Mouse (Mus musculus): ENCODE measurements around the gene Hoxd4. TPM values are rescaled to one million over a fixed set of nuclear protein-coding genes. Genes with fewer than 3 reads are reported as not detected.

The Hoxd4 gene
- polyA plus RNA-seq, 1 experiment from 2014 or later, result 0.82 TPM

DNA sequence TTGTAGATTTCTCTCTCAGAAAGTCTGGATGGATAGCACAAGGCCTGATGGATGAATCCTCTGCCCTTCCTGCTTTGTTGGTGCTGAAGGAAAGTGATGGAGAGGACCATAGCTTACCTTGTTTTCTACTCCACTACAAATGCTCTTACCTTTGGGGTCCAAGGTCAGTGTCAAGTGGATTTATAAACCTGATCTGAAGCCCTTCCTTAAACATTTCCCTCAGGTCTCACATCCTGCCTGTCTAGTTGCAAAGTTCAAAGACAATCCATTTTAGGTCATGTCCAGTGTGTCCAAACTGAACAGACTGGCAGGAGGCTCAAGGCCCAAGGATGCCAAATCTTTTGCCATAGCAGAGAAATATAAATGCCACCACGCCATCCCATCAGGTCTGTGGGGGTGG lies 40.1 kb downstream of the Hoxd4 start:
- Histone ChIP-seq H3K9me3 (ENCODE audit: control insufficient read depth, low read length) (no peaks in the 10 kb centered on the region), H3K4me3 (ENCODE audit: low read depth, low read length) (no peak overlapping the region), H3K27ac (replicated peaks; ENCODE audit: low read depth, low read length) (no peak overlapping the region), H3K4me2 (ENCODE audit: low read depth, low read length) (no peak overlapping the region), H3K9ac (ENCODE audit: low read depth, low read length) (no peak overlapping the region), H3K27me3 (replicated peaks; ENCODE audit: control insufficient read depth, insufficient read depth, low read length) (peaks cover 99% of the 10 kb centered on the region), H3K4me1 (ENCODE audit: control insufficient read depth, insufficient read depth, low read length) (peaks cover 17% of the 10 kb centered on the region; the same call in 1 of the 2 replicates), H3K36me3 (ENCODE audit: control insufficient read depth, insufficient read depth, low read length) (no peaks in the 10 kb centered on the region)
- ATAC-seq (ENCODE audit: low read depth), result no peak
- 69% methylated on average over 1 of the region's 1 CpGs for WGBS
- no peak for DNase-seq (ENCODE audit: low spot score)

DNA sequence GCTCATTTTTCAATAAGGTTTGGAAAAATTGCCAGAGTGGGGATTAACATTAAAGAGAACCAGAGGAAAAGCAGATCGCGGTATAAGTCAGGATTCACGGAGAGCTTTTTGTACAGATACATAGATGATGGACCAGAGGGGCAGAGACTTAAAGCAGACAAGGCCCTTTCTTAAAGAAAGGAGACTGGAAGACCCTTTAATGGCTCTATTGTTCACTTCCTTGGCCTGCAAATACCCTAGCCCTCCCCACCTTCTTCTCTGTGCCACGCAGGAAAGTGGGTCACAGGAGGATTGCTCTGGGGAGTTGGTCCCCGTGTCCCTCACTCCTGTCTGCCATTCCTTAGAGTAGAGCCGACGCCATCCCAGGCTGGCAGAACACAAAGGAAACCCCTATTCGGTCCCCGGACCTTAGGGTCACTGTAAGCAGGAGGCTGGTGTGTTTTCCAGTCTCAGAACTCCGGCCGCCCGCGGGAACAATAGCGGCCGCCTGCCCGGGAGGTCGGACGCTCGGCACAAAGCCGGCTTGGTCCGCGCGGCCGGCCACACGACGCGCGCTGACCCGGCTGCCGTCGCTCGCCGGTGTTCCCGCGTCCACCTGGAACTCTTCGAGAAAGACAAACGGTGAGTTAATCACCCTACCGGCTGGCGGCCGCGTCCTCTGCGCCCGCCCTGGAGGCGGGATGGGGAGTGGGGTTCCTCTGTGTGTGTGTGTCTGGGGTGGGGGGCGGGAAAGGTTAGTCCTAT lies 40.9 kb downstream of the Hoxd4 start:
- WGBS, result 4% methylated on average over 19 of the region's 45 CpGs

DNA sequence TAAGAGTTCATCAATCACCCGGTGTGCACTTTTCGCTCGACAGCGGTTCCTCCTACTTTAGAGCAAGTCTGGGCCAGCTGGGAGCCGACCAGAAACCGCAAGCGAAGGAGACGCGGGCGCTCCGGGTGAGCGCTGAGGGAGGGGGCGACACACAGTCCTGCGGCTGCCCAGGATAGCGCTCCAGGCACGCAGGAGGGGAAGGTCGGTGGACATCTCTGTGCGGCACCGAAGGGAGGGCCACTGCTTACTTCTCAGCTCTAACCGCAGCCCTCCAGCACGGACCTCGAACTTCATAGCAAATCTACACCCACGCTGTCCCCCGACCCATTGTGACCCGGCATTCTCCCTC lies 41.4 kb downstream of the Hoxd4 start:
- Histone ChIP-seq H3K9ac (ENCODE audit: low read depth, low read length) (peak overlapping the region; percentile 38; the same call in 1 of the 2 replicates), H3K27ac (replicated peaks; ENCODE audit: low read depth, low read length) (no peak overlapping the region)

More for the DNA sequence above, 40.9 kb downstream of the Hoxd4 start:
- ATAC-seq (ENCODE audit: low read depth) (peak; percentile 37; the same call in 1 of the 2 replicates), DNase-seq (ENCODE audit: low spot score) (no peak)
- H3K9ac ChIP-seq (ENCODE audit: low read depth, low read length), result peak overlapping the region; percentile 38; the same call in 1 of the 2 replicates
- peaks cover 98% of the 10 kb centered on the region for H3K27me3 ChIP-seq (replicated peaks; ENCODE audit: control insufficient read depth, insufficient read depth, low read length)
- no peak overlapping the region for H3K27ac ChIP-seq (replicated peaks; ENCODE audit: low read depth, low read length)
- peak overlapping the region; percentile 33 for H3K4me3 ChIP-seq (ENCODE audit: low read depth, low read length)
- H3K9me3 ChIP-seq (ENCODE audit: control insufficient read depth, low read length), result no peaks in the 10 kb centered on the region
- H3K4me2 ChIP-seq (ENCODE audit: low read depth, low read length), result peak overlapping the region; percentile 62
- H3K36me3 ChIP-seq (ENCODE audit: control insufficient read depth, insufficient read depth, low read length), result no peaks in the 10 kb centered on the region
- peaks cover 17% of the 10 kb centered on the region; the same call in 1 of the 2 replicates for H3K4me1 ChIP-seq (ENCODE audit: control insufficient read depth, insufficient read depth, low read length)

DNA sequence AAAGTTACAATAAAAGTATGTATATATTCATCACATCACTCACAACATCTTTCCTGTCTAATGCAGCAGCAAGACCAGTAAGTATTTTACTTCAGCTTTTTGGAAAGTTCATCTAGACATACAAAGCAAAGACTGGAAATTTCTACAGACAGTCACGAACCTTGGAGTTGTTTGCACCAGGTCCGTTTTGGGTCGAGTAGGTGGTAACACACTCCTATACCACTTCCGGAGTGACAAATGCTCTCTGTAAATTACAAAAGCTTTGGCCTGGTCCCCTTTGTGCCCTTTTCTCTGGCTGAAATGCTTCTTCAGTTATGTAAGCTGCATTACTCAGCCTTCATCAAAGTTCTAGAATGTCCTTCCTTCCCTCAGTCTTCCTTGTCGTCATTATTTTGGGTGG lies 42.0 kb downstream of the Hoxd4 start:
- H3K9me3 ChIP-seq (ENCODE audit: control insufficient read depth, low read length), result no peaks in the 10 kb centered on the region
- H3K4me2 ChIP-seq (ENCODE audit: low read depth, low read length), result no peak overlapping the region
- DNase-seq (ENCODE audit: low spot score) (no peak), ATAC-seq (ENCODE audit: low read depth) (no peak)
- no peak overlapping the region for H3K27ac ChIP-seq (replicated peaks; ENCODE audit: low read depth, low read length)
- H3K27me3 ChIP-seq (replicated peaks; ENCODE audit: control insufficient read depth, insufficient read depth, low read length), result peaks cover 98% of the 10 kb centered on the region
- H3K4me3 ChIP-seq (ENCODE audit: low read depth, low read length), result no peak overlapping the region
- WGBS, result 16% methylated on average over 5 of the region's 5 CpGs
- H3K36me3 ChIP-seq (ENCODE audit: control insufficient read depth, insufficient read depth, low read length), result no peaks in the 10 kb centered on the region
- no peak overlapping the region for H3K9ac ChIP-seq (ENCODE audit: low read depth, low read length)
- H3K4me1 ChIP-seq (ENCODE audit: control insufficient read depth, insufficient read depth, low read length), result peaks cover 17% of the 10 kb centered on the region; the same call in 1 of the 2 replicates

More for the DNA sequence above, 41.4 kb downstream of the Hoxd4 start:
- H3K4me3 ChIP-seq (ENCODE audit: low read depth, low read length), result peak overlapping the region; percentile 33
- ATAC-seq (ENCODE audit: low read depth) (0 out of 2 replicates have a peak, but pooled peaks have one; percentile 41), DNase-seq (ENCODE audit: low spot score) (no peak)
- H3K36me3 ChIP-seq (ENCODE audit: control insufficient read depth, insufficient read depth, low read length), result no peaks in the 10 kb centered on the region
- WGBS, result 3% methylated on average over 11 of the region's 25 CpGs
- H3K27me3 ChIP-seq (replicated peaks; ENCODE audit: control insufficient read depth, insufficient read depth, low read length), result peaks cover 98% of the 10 kb centered on the region
- H3K4me2 ChIP-seq (ENCODE audit: low read depth, low read length), result peak overlapping the region; percentile 62
- peaks cover 17% of the 10 kb centered on the region; the same call in 1 of the 2 replicates for H3K4me1 ChIP-seq (ENCODE audit: control insufficient read depth, insufficient read depth, low read length)
- H3K9me3 ChIP-seq (ENCODE audit: control insufficient read depth, low read length), result no peaks in the 10 kb centered on the region

DNA sequence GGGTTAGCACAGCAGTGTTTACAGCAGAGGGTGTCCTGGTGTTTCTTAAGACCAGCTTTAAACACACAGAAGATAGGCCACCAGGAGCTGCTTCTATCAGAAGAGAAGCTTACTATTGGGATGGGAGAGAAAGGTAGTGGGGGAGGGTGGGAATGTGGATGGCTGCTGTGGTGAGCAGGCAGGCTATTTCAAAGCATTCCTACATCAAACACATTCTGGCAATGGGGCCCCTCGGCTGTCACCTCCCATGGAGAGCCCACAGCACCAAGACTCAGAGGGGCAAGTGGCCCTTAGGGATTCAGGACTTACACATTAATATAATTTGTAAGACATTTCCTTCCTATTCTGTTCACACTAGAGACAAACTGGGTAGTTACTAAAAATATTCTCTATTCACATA lies 48.4 kb downstream of the Hoxd4 start:
- Histone ChIP-seq H3K4me3 (ENCODE audit: low read depth, low read length) (no peak overlapping the region), H3K27me3 (replicated peaks; ENCODE audit: control insufficient read depth, insufficient read depth, low read length) (peaks cover 90% of the 10 kb centered on the region), H3K9me3 (ENCODE audit: control insufficient read depth, low read length) (no peaks in the 10 kb centered on the region), H3K9ac (ENCODE audit: low read depth, low read length) (no peak overlapping the region), H3K27ac (replicated peaks; ENCODE audit: low read depth, low read length) (no peak overlapping the region), H3K36me3 (ENCODE audit: control insufficient read depth, insufficient read depth, low read length) (no peaks in the 10 kb centered on the region), H3K4me1 (ENCODE audit: control insufficient read depth, insufficient read depth, low read length) (peaks cover 12% of the 10 kb centered on the region), H3K4me2 (ENCODE audit: low read depth, low read length) (no peak overlapping the region)
- ATAC-seq (ENCODE audit: low read depth) (no peak), DNase-seq (ENCODE audit: low spot score) (no peak)
- WGBS, result 6% methylated on average over 1 of the region's 1 CpGs

DNA sequence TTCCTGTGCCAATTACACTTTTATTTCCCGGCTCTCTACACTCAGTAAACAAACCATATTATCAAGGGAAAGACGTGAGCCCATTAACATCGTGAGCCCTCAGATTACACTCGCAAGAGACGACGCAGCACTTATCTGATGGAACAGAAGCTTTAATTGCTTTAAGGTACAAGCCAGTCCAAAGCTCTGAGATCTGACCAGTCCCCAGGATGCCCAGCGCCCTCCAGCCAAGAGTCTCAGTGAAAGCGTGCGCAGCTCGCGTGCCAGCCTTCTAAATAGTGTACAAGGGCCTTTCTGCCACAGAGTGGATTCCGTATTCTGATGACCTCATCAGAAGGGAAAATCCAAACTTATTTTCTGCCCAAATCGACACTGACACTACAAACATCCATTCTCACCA lies 50.2 kb downstream of the Hoxd4 start:
- H3K9me3 ChIP-seq (ENCODE audit: control insufficient read depth, low read length), result no peaks in the 10 kb centered on the region
- ATAC-seq (ENCODE audit: low read depth), result no peak
- H3K27me3 ChIP-seq (replicated peaks; ENCODE audit: control insufficient read depth, insufficient read depth, low read length), result peaks cover 92% of the 10 kb centered on the region
- no peak overlapping the region for H3K9ac ChIP-seq (ENCODE audit: low read depth, low read length)
- peak overlapping the region; percentile 51 for H3K4me3 ChIP-seq (ENCODE audit: low read depth, low read length)
- peak overlapping the region; percentile 93 for H3K4me2 ChIP-seq (ENCODE audit: low read depth, low read length)
- WGBS, result 5% methylated on average over 13 of the region's 13 CpGs
- no peaks in the 10 kb centered on the region for H3K36me3 ChIP-seq (ENCODE audit: control insufficient read depth, insufficient read depth, low read length)
- H3K4me1 ChIP-seq (ENCODE audit: control insufficient read depth, insufficient read depth, low read length), result peaks cover 12% of the 10 kb centered on the region
- DNase-seq (ENCODE audit: low spot score), result no peak
- no peak overlapping the region for H3K27ac ChIP-seq (replicated peaks; ENCODE audit: low read depth, low read length)

DNA sequence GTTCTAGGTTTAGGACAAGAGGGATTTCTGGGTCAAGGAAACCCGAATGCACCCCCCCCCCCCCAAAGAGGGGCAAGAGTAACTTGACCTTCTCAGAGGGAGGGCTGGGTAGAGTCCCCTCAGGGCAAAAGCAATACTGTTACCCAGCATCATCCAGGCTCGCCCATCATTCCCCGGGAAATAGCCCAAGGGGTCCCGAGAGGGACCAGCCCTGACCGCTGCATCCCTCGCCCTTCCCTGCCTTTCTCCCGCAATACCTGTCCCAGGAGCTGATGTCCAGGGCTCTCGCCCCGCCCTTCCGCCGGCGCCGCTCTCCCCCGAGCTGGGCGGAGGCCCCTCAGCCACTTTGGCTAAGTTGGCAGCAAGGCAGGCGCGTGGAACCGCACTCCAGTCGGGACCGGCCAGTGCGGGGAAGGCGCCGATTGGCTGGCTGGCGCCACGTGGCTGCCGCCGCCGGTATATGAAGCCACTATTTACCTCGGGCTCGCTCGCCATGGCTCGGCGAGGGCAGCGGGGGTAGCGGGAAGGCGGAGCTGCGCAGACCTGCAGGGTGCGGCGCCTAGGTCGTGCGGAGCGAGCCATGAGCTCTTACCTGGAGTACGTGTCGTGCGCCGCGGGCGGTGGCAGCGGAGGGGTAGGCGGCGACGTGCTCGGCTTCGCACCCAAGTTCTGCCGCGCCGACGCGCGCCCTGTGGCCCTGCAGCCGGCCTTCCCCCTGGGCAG lies 51.0 kb downstream of the Hoxd4 start, which contains the start of gene Hoxd1:
TSS of gene Hoxd1 (plus strand) at position 459 of the 723 bp plus-strand sequence.
- Histone ChIP-seq H3K9me3 (ENCODE audit: control insufficient read depth, low read length) (no peaks in the 10 kb centered on the region), H3K27me3 (replicated peaks; ENCODE audit: control insufficient read depth, insufficient read depth, low read length) (peaks cover 91% of the 10 kb centered on the region), H3K4me3 (ENCODE audit: low read depth, low read length) (peak within 1 kb of the TSS; percentile 51), H3K36me3 (ENCODE audit: control insufficient read depth, insufficient read depth, low read length) (no peaks in the 10 kb centered on the region), H3K4me1 (ENCODE audit: control insufficient read depth, insufficient read depth, low read length) (peaks cover 12% of the 10 kb centered on the region), H3K27ac (replicated peaks; ENCODE audit: low read depth, low read length) (no peak within 1 kb of the TSS), H3K9ac (ENCODE audit: low read depth, low read length) (peak within 1 kb of the TSS; percentile 48), H3K4me2 (ENCODE audit: low read depth, low read length) (peak within 1 kb of the TSS; percentile 93)
- 0% methylated on average over 15 of the region's 61 CpGs for WGBS
- DNase-seq (ENCODE audit: low spot score) (peak; percentile 52), ATAC-seq (ENCODE audit: low read depth) (peak; percentile 88)

DNA sequence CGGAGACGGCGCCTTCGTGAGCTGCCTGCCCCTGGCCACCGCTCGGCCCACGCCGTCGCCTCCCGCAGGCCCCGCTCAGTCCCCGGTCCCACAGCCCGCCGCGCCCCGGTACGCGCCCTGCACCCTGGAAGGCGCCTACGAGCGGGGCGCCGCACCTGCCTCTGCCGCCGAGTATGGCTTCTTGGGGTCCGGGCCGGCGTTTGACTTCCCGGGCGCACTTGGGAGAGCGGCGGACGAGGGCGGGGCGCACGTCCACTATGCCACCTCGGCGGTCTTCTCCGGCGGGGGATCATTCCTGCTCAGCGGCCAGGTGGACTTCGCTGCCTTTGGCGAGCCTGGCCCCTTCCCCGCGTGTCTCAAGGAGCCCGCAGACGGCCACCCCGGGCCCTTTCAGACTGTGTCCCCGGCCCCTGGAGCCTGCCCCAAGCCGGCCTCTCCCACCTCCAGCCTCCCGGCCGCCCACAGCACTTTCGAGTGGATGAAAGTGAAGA lies 51.6 kb downstream of the Hoxd4 start:
- ATAC-seq (ENCODE audit: low read depth), result peak; percentile 44; the same call in 1 of the 2 replicates
- peaks cover 12% of the 10 kb centered on the region for H3K4me1 ChIP-seq (ENCODE audit: control insufficient read depth, insufficient read depth, low read length)
- no peak for DNase-seq (ENCODE audit: low spot score)
- H3K27me3 ChIP-seq (replicated peaks; ENCODE audit: control insufficient read depth, insufficient read depth, low read length), result peaks cover 86% of the 10 kb centered on the region
- peak overlapping the region; percentile 51 for H3K4me3 ChIP-seq (ENCODE audit: low read depth, low read length)
- peak overlapping the region; percentile 93 for H3K4me2 ChIP-seq (ENCODE audit: low read depth, low read length)
- WGBS, result under 1% methylated on average over 26 of the region's 53 CpGs
- H3K9ac ChIP-seq (ENCODE audit: low read depth, low read length), result peak overlapping the region; percentile 48
- H3K27ac ChIP-seq (replicated peaks; ENCODE audit: low read depth, low read length), result no peak overlapping the region
- no peaks in the 10 kb centered on the region for H3K36me3 ChIP-seq (ENCODE audit: control insufficient read depth, insufficient read depth, low read length)
- H3K9me3 ChIP-seq (ENCODE audit: control insufficient read depth, low read length), result no peaks in the 10 kb centered on the region

Measured in embryonic facial prominence, embryonic 14.5 days (tissue).